ENCODE assay signal across 19 mouse cellular contexts in the genomic region with DNA sequence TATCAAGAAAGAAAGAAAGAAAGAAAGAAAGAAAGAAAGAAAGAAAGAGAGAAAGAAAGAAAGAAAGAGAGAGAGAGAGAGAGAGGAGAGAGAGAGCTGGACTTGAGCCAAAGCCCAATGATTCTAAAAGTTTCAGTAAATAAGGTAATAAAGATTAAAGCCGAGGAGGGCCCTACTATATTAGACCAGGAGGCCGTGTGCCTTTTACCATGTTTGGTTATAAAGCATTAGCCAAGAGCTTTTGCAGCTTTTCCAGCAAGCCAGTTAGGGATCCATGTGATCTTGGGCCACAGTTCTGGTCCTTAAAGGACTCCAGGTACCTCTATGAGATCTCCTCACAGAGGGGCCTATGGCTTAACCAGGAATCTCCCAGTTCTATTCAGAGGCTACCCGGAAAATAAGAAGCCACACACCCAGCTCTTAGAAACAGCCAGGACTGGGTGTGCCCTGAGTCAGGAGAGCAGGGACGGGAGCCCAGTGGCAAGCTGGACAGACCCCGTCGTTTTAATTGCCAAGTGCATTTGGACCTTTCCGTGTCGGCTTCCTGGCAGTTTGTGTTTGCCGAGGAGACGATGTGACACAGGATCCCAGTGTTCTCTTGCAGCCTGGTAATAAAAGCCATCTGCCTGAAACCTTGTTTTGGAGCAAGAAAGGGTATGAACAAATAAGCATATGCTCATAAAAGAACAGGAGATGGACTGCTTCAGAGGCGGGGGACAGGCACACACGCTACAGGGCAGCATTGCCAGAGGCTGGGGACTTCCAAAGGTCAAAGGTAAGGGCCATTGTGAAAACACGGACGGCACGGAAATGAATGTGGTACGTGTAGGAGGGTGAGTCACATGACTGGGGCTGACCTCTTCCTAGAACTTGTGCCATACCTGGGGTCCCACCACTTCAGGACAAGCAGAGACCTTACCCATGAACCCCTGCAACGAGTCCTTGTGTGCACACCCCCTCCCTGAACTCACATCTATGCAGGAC. TPM values are rescaled to one million over a fixed set of nuclear protein-coding genes. Genes with fewer than 3 reads are reported as not detected.
DNase-seq lines count a peak whose midpoint lies in the region; ATAC-seq and TF ChIP-seq lines count a peak whose summit lies in the region.
"Had no signal": no experiment of that assay in that cellular context is flagged by ENCODE, and none has a peak within 500 bp of the region (broad histone marks: within the 10 kb centered on the region; RNA-seq: fewer than 3 reads in every experiment).

No protein-coding gene starts in this region.

- no peak for ATAC-seq in embryonic facial prominence, embryonic 11.5 days (replicated peaks; ENCODE audit: insufficient number of reproducible peaks, low FRiP score, low TSS enrichment, low read depth)
- ATAC-seq in limb, embryonic 12.5 days (ENCODE audit: insufficient number of reproducible peaks, insufficient read depth, low FRiP score, low TSS enrichment, low read depth): no peak
- ATAC-seq in forebrain, postnatal 0 days: no peak
- ATAC-seq in hindbrain, postnatal 0 days: no peak
- ATAC-seq: activated CD4-positive, CD25-positive, alpha-beta regulatory T cell, adult 4 months; Patski had no signal

- H3K4me2 ChIP-seq in embryonic facial prominence, embryonic 11.5 days (ENCODE audit: low read depth, low read length): no peak overlapping the region; the same call in 1 of the 2 replicates
- H3K4me2 ChIP-seq in limb, embryonic 12.5 days: peak overlapping the region; percentile 23; the same call in 1 of the 2 replicates
- H3K4me2 ChIP-seq in forebrain, postnatal 0 days (ENCODE audit: low read depth): no peak overlapping the region
- no peak overlapping the region for H3K4me2 ChIP-seq in hindbrain, postnatal 0 days (ENCODE audit: low read depth, low read length)
- H3K4me2 ChIP-seq: embryonic facial prominence, embryonic 12.5 days; neural tube, embryonic 12.5 days had no signal

- DNase-seq in heart, adult 11 months: peak; percentile 93
- DNase-seq in heart, adult 8-10 months (ENCODE audit: low spot score): no peak
- peak; percentile 40 for DNase-seq in embryo, embryonic 10.5 days (ENCODE audit: low spot score)
- DNase-seq in embryonic facial prominence, embryonic 11.5 days (ENCODE audit: low spot score): peak; percentile 53
- DNase-seq in forebrain, postnatal 0 days: no peak
- no peak for DNase-seq in hindbrain, postnatal 0 days (ENCODE audit: low spot score)
- DNase-seq: adrenal gland, postnatal 14 days; cerebellum, adult 9-10 months; heart, postnatal 4 days; left cerebral cortex, postnatal 4 days; lung, adult 2 months; lung, postnatal 36 days; right cerebral cortex, postnatal 25 days had no signal

- TF ChIP-seq CTCF in forebrain, postnatal 0 days (IDR thresholded peaks at IDR 0.05; ENCODE audit: low read depth): no peak
- no peak for TF ChIP-seq CTCF in hindbrain, postnatal 0 days (IDR thresholded peaks at IDR 0.05; ENCODE audit: low read depth)

- H3K4me1 ChIP-seq in embryonic facial prominence, embryonic 11.5 days (ENCODE audit: control insufficient read depth, insufficient read depth, low read length): no peaks in the 10 kb centered on the region; the same call in 1 of the 2 replicates
- peaks cover 38% of the 10 kb centered on the region for H3K4me1 ChIP-seq in limb, embryonic 12.5 days (replicated peaks)
- H3K4me1 ChIP-seq in forebrain, postnatal 0 days (ENCODE audit: insufficient read depth): no peaks in the 10 kb centered on the region
- H3K4me1 ChIP-seq in hindbrain, postnatal 0 days (ENCODE audit: insufficient read depth, low read length): no peaks in the 10 kb centered on the region
- H3K4me1 ChIP-seq: neural tube, embryonic 12.5 days had no signal

- H3K36me3 ChIP-seq in embryonic facial prominence, embryonic 11.5 days (replicated peaks; ENCODE audit: control insufficient read depth, insufficient read depth, low read depth, low read length): no peaks in the 10 kb centered on the region
- no peaks in the 10 kb centered on the region for H3K36me3 ChIP-seq in limb, embryonic 12.5 days
- H3K36me3 ChIP-seq in forebrain, postnatal 0 days (ENCODE audit: insufficient read depth): no peaks in the 10 kb centered on the region
- no peaks in the 10 kb centered on the region for H3K36me3 ChIP-seq in hindbrain, postnatal 0 days (ENCODE audit: insufficient read depth, low read length)
- H3K36me3 ChIP-seq: embryonic facial prominence, embryonic 12.5 days; forebrain, embryonic 10.5 days; neural tube, embryonic 12.5 days had no signal

- H3K4me3 ChIP-seq in embryonic facial prominence, embryonic 11.5 days (ENCODE audit: low read depth, low read length): no peak overlapping the region
- H3K4me3 ChIP-seq in limb, embryonic 12.5 days (replicated peaks): no peak overlapping the region
- no peak overlapping the region for H3K4me3 ChIP-seq in forebrain, postnatal 0 days (ENCODE audit: low read depth, low read length)
- no peak overlapping the region for H3K4me3 ChIP-seq in hindbrain, postnatal 0 days (ENCODE audit: low read length)
- H3K4me3 ChIP-seq: embryonic facial prominence, embryonic 12.5 days; forebrain, embryonic 10.5 days; neural tube, embryonic 12.5 days had no signal

- 35% methylated on average over 17 of the region's 17 CpGs for WGBS in embryonic facial prominence, embryonic 11.5 days
- 16% methylated on average over 17 of the region's 17 CpGs for WGBS in limb, embryonic 12.5 days
- 62% methylated on average over 17 of the region's 17 CpGs for WGBS in forebrain, postnatal 0 days
- 70% methylated on average over 17 of the region's 17 CpGs for WGBS in hindbrain, postnatal 0 days

- H3K9me3 ChIP-seq in embryonic facial prominence, embryonic 11.5 days (replicated peaks; ENCODE audit: control insufficient read depth, low read length): no peaks in the 10 kb centered on the region
- no peaks in the 10 kb centered on the region for H3K9me3 ChIP-seq in limb, embryonic 12.5 days
- no peaks in the 10 kb centered on the region for H3K9me3 ChIP-seq in forebrain, postnatal 0 days (ENCODE audit: low read length)
- H3K9me3 ChIP-seq in hindbrain, postnatal 0 days (ENCODE audit: low read length): no peaks in the 10 kb centered on the region
- H3K9me3 ChIP-seq: embryonic facial prominence, embryonic 12.5 days; forebrain, embryonic 10.5 days; neural tube, embryonic 12.5 days had no signal

- H3K9ac ChIP-seq in embryonic facial prominence, embryonic 11.5 days (replicated peaks; ENCODE audit: low read length): 0 out of 2 replicates have a peak overlapping the region, but pooled peaks have one; percentile 18
- H3K9ac ChIP-seq in limb, embryonic 12.5 days (replicated peaks): no peak overlapping the region
- no peak overlapping the region for H3K9ac ChIP-seq in forebrain, postnatal 0 days
- H3K9ac ChIP-seq in hindbrain, postnatal 0 days (replicated peaks; ENCODE audit: low read length): no peak overlapping the region
- H3K9ac ChIP-seq: embryonic facial prominence, embryonic 12.5 days; neural tube, embryonic 12.5 days had no signal

- peaks cover 4% of the 10 kb centered on the region; the same call in 1 of the 2 replicates for H3K27me3 ChIP-seq in embryonic facial prominence, embryonic 11.5 days (ENCODE audit: control insufficient read depth, insufficient read depth, low read length)
- peaks cover 40% of the 10 kb centered on the region for H3K27me3 ChIP-seq in limb, embryonic 12.5 days
- H3K27me3 ChIP-seq in forebrain, postnatal 0 days (ENCODE audit: insufficient read depth, low read length): peaks cover 11% of the 10 kb centered on the region; the same call in 1 of the 2 replicates
- peaks cover 10% of the 10 kb centered on the region; the same call in 1 of the 2 replicates for H3K27me3 ChIP-seq in hindbrain, postnatal 0 days (ENCODE audit: insufficient read depth, low read length)
- H3K27me3 ChIP-seq: Patski had no signal

- no peak overlapping the region for H3K27ac ChIP-seq in embryonic facial prominence, embryonic 11.5 days (replicated peaks; ENCODE audit: low read depth, low read length)
- H3K27ac ChIP-seq in limb, embryonic 12.5 days: peak overlapping the region; percentile 67
- H3K27ac ChIP-seq in forebrain, postnatal 0 days (ENCODE audit: low read depth, low read length): no peak overlapping the region
- no peak overlapping the region for H3K27ac ChIP-seq in hindbrain, postnatal 0 days
- H3K27ac ChIP-seq: embryonic facial prominence, embryonic 12.5 days; forebrain, embryonic 10.5 days; neural tube, embryonic 12.5 days had no signal

RNA-seq across cellular contexts. Expression of a gene that starts 48.8 kb away (rescaled TPM):
- 1 to 10 TPM in 1 of 4 experiments, under 1 TPM in 3; 0.60 to 1.5 (median 0.75) TPM for total RNA-seq in heart, adult 8-10 months (2022)
- polyA plus RNA-seq in embryonic facial prominence, embryonic 11.5 days (2014; fragmentation: Nextera tagmentation; extraction: Ambion mirVana): 130 and 138 TPM in 2 replicates
- polyA plus RNA-seq in limb, embryonic 12.5 days (2016; fragmentation: Nextera tagmentation; extraction: Ambion mirVana): 104 and 110 TPM in 2 replicates
- 13.5 TPM in 2 replicates for total RNA-seq in forebrain, postnatal 0 days (2014; rRNA removed)
- 21.1 and 25.2 TPM in 2 replicates for polyA plus RNA-seq in forebrain, postnatal 0 days (2015; fragmentation: Nextera tagmentation; extraction: Ambion mirVana)
- total RNA-seq in hindbrain, postnatal 0 days (2014; rRNA removed): 9.3 and 11.4 TPM in 2 replicates
- polyA plus RNA-seq in hindbrain, postnatal 0 days (2015; fragmentation: Nextera tagmentation; extraction: Ambion mirVana): 18.7 and 20.2 TPM in 2 replicates

Comparison
In these comparisons a context has a peak if more than half of its experiments do, and no peak if none do; other contexts are left out.
1. DNase-seq: peak in heart, adult 11 months (single experiment), embryo, embryonic 10.5 days (single experiment) and embryonic facial prominence, embryonic 11.5 days (single experiment); none in heart, adult 8-10 months (single experiment), forebrain, postnatal 0 days (single experiment) and hindbrain, postnatal 0 days (single experiment).